Mouse (Mus musculus) liver, postnatal 0 days (tissue): Measurements from ENCODE around the gene Kif5c. TPM values are rescaled to one million over a fixed set of nuclear protein-coding genes. Genes with fewer than 3 reads are reported as not detected.
A peak's percentile ranks its signal among the peaks of the same experiment; 100 is the strongest.

Experiments used
- ATAC-seq: fragments of 200-750 bp; cut with Nextera tagmentation; 2 replicates; pipeline ENCODE4 v1.8.0; 2017; ENCODE audit warnings: mild to moderate bottlenecking, moderate library complexity
- DNase-seq: peaks from one replicate; pipeline ENCODE4 v3.0.0-alpha.2; 2016
- H3K27ac ChIP-seq: fragments of 300-500 bp; sonication (generic); 2 replicates; pipeline ENCODE4 v1.5.1; 2014; ENCODE audit warnings: antibody characterized with exemption, moderate library complexity, mild to moderate bottlenecking, low read depth
- H3K27me3 ChIP-seq: fragments of 300-500 bp; sonication (generic); 2 replicates; pipeline ENCODE4 v1.6.1; 2014; ENCODE audit warnings: low read length, control low read depth, mixed read lengths; ENCODE audit not compliant: insufficient read depth
- H3K36me3 ChIP-seq: fragments of 300-500 bp; sonication (generic); replicated peaks from 2 replicates; pipeline ENCODE4 v1.6.1; 2014; ENCODE audit warnings: mild to moderate bottlenecking, control low read depth, low read length, moderate library complexity, mixed read lengths; ENCODE audit not compliant: insufficient read depth
- H3K4me1 ChIP-seq: fragments of 300-500 bp; sonication (generic); 2 replicates; pipeline ENCODE4 v1.6.1; 2014; ENCODE audit warnings: antibody characterized with exemption, mild to moderate bottlenecking, control low read depth; ENCODE audit not compliant: insufficient read depth
- H3K4me2 ChIP-seq: fragments of 300-500 bp; sonication (generic); 2 replicates; pipeline ENCODE4 v1.6.1; 2014; ENCODE audit warnings: low read depth, mild to moderate bottlenecking, low read length, moderate library complexity, mixed read lengths
- H3K4me3 ChIP-seq: fragments of 300-500 bp; sonication (generic); 2 replicates; pipeline ENCODE4 v1.5.1; 2014; ENCODE audit warnings: low read depth, low read length
- H3K9ac ChIP-seq: fragments of 300-500 bp; sonication (generic); replicated peaks from 2 replicates; pipeline ENCODE4 v1.6.1; 2014; ENCODE audit warnings: mild to moderate bottlenecking, moderate library complexity
- H3K9me3 ChIP-seq: fragments of 300-500 bp; sonication (generic); 2 replicates; pipeline ENCODE4 v1.6.1; 2016; ENCODE audit warnings: mild to moderate bottlenecking, control low read depth, low read length, mixed read lengths
- CTCF ChIP-seq: sonication (generic); IDR thresholded peaks from 2 replicates; pipeline ENCODE4 v1.5.1; 2016; ENCODE audit warnings: antibody characterized with exemption, low read depth
- EP300 ChIP-seq: IDR thresholded peaks from 2 replicates; pipeline ENCODE4 v1.6.1; 2016; ENCODE audit warnings: antibody characterized with exemption, low read depth, mild to moderate bottlenecking
- WGBS: fragments of 180-500 bp; shearing (Covaris S2); extraction: QIAGEN DNeasy Blood & Tissue Kit; methylation state at CpG from one replicate; pipeline ENCODE4 v1.1.7; 2014; ENCODE audit not compliant: insufficient replicate concordance; 5-methylcytosine and 5-hydroxymethylcytosine counted together
- polyA plus RNA-seq: library from polyadenylated mRNA; unstranded; fragments of >200 nt; fragmentation: Nextera tagmentation; extraction: Ambion mirVana; gene quantifications from 2 replicates; pipeline ENCODE4 v1.2.1, GENCODE M21; 2015

The Kif5c gene
- polyA plus RNA-seq, 1 experiment from 2014 or later = 0.13 TPM

DNA sequence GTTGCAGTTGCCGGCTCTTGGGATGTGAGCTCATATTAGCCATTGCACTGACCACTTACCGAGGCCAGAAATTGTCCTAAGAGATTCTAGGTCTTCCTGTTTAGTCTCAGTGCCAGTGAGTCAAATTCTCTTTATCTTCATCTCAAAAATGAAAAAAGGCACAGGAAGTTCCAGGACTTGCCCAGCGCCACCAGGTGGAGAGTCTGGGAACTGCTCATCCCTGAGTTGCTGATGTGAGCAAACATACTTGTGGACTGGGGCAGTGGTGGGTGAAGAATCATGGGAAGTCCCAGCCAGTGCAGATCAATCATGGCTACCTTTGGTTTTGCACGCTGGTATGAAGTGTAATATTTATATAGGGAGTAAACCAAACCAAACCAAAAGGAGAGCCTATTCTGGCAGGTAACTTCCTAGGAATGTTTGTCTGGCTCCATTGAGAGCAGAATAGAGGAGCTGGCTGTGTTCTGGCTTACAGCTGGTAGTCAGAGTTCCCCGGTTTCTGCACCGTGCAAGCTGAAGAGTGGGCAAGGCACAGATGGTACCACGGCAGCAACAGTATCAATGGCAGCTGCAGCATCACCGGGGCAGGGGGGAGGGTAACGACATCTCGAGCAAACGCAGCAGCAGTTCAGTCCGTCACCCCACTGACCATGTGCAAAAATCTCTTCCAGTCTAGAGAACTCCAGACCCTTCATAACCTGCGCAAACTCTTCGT is 129.7 kb downstream of the Kif5c start:
- ATAC-seq (no peak), DNase-seq (peak; percentile 51)
- no peaks in the 10 kb centered on the region for H3K9me3 ChIP-seq
- H3K4me2 ChIP-seq = no peak overlapping the region
- no peak overlapping the region for H3K4me3 ChIP-seq
- no peaks in the 10 kb centered on the region for H3K36me3 ChIP-seq
- no peaks in the 10 kb centered on the region for H3K27me3 ChIP-seq
- H3K9ac ChIP-seq = no peak overlapping the region
- no peaks in the 10 kb centered on the region for H3K4me1 ChIP-seq
- TF ChIP-seq EP300 (no peak), CTCF (peak; percentile 63)
- 76% methylated on average over 14 of the region's 14 CpGs for WGBS
- no peak overlapping the region for H3K27ac ChIP-seq

DNA sequence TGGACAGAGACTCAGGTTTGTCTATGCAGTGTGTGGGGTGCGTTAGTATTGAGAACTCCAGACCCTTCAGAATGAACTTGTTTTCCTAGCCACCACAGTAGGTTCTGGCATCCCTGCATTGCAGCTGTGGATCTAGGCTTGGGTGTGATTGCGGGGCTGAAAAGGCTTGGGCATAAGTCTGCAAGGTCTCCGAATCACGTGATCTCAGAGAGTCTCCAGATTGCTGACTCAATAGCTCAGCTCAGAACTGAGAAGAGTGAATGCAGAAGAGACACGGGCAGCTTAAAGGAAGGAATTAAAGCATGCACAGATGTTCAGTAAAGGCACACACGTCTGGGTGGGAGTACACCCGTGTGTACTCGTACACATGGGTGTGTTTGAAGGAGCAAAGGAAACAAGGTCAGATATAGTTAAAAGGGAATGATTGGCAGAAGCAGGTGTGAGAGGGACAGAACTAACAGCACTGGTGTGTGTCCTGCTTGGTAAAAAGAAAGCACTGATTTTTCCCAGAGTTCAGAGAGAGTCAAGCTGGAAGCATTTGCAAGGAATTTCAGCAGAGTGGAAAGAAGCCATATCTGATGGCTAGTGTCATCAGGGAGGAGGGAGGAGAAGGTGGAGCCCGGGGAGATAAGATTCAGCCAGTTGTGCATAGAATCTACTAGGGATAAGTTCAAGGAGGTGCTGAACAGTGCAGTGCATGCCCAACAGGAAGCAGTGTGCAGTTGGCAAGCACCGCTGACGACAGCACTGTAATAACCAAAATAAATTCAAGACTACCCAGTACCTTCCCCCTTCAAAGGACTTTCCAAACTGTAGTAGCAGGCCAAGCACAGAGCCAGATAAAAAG is 130.9 kb downstream of the Kif5c start:
- H3K27ac ChIP-seq = no peak overlapping the region
- TF ChIP-seq EP300 (no peak), CTCF (no peak)
- H3K4me3 ChIP-seq = no peak overlapping the region
- 61% methylated on average over 11 of the region's 11 CpGs for WGBS
- H3K4me1 ChIP-seq = no peaks in the 10 kb centered on the region
- H3K36me3 ChIP-seq = no peaks in the 10 kb centered on the region
- H3K4me2 ChIP-seq = no peak overlapping the region
- ATAC-seq = no peak
- no peaks in the 10 kb centered on the region for H3K9me3 ChIP-seq
- no peak overlapping the region for H3K9ac ChIP-seq
- no peak for DNase-seq
- no peaks in the 10 kb centered on the region for H3K27me3 ChIP-seq

DNA sequence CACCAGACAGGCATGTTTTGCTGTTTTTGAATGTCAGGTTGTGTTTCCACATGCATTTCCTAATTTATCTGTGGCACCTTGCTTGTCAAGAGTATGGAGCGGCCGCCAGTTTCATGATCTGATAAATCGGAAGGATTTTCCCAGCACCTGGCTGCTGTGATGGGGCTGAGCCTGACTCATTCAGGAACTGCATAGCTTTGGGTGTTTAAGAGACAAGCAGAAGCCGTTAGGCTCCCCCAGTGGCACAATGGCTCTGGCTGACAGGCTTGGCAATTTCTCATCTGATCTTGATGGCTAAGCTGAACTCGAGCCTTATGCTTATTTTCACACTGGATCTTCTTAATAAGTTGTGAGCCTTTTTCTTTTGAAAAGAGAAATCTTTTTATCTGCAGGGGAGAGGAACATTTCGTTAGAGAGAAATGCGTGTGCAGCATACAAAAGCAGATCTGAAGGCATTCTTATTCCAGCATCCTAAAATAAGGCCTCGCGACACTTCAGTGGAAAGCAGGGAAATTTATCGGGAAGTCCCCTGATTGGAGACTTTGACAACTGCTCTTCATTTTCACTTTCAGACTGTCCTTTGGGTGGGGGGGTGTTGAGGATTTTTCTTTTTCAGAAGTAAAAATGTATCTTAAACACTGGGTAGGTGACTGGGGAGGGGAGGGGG is 132.6 kb downstream of the Kif5c start:
- H3K4me2 ChIP-seq = no peak overlapping the region
- ATAC-seq = no peak
- H3K9me3 ChIP-seq = no peaks in the 10 kb centered on the region
- no peak for TF ChIP-seq CTCF
- TF ChIP-seq EP300 = no peak
- H3K27ac ChIP-seq = no peak overlapping the region
- no peaks in the 10 kb centered on the region for H3K27me3 ChIP-seq
- H3K9ac ChIP-seq = no peak overlapping the region
- no peak overlapping the region for H3K4me3 ChIP-seq
- H3K36me3 ChIP-seq = no peaks in the 10 kb centered on the region
- no peaks in the 10 kb centered on the region for H3K4me1 ChIP-seq
- DNase-seq = no peak
- WGBS = 77% methylated on average over 10 of the region's 10 CpGs

DNA sequence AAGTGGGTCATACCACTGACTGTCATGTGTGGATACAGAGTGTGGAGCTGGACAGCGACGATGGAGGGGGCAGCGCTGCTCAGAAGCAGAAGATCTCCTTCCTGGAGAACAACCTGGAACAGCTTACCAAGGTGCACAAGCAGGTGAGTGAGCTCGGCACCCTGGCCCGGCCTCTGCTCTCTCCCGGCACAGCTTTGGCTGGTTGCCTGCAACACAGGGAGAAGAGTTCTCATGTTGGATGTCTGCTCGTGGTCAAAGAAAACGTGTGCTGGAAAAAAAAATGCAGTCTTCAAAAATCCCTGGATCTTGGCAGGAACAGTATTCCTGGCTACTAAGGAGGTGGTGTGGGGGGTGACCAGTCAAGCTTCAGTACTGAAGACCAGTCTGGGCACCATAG is 133.1 kb downstream of the Kif5c start:
- H3K4me1 ChIP-seq = no peaks in the 10 kb centered on the region
- no peak overlapping the region for H3K27ac ChIP-seq
- H3K4me2 ChIP-seq = no peak overlapping the region
- no peaks in the 10 kb centered on the region for H3K36me3 ChIP-seq
- no peaks in the 10 kb centered on the region for H3K9me3 ChIP-seq
- TF ChIP-seq CTCF (no peak), EP300 (no peak)
- no peak overlapping the region for H3K4me3 ChIP-seq
- H3K9ac ChIP-seq = no peak overlapping the region
- 82% methylated on average over 8 of the region's 8 CpGs for WGBS
- no peak for DNase-seq
- H3K27me3 ChIP-seq = no peaks in the 10 kb centered on the region
- no peak for ATAC-seq

DNA sequence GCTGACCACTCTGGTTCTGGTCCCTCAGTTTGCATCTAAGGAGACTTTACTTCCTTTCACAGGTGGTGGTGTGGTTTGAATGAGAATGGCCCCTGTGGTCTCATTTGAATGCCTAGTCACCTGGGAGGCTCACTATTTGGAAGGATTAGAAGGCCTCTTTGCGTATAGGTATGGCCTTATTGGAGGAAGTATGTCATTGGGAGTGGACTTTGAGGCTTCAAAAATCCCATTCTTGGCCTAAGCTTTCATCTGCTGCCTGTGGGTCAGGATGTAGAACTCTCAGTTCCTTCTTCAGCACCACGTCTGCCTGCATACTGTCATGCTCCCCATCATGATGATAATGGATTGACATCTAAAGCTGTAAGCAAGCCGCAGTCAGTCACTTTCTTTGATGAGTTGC is 134.0 kb downstream of the Kif5c start:
- no peak for ATAC-seq
- Histone ChIP-seq H3K4me1 (no peaks in the 10 kb centered on the region), H3K36me3 (no peaks in the 10 kb centered on the region), H3K4me2 (no peak overlapping the region), H3K9me3 (no peaks in the 10 kb centered on the region), H3K27ac (no peak overlapping the region), H3K4me3 (no peak overlapping the region), H3K9ac (no peak overlapping the region), H3K27me3 (no peaks in the 10 kb centered on the region)
- TF ChIP-seq CTCF (no peak), EP300 (no peak)
- no peak for DNase-seq
- 76% methylated on average over 3 of the region's 3 CpGs for WGBS

DNA sequence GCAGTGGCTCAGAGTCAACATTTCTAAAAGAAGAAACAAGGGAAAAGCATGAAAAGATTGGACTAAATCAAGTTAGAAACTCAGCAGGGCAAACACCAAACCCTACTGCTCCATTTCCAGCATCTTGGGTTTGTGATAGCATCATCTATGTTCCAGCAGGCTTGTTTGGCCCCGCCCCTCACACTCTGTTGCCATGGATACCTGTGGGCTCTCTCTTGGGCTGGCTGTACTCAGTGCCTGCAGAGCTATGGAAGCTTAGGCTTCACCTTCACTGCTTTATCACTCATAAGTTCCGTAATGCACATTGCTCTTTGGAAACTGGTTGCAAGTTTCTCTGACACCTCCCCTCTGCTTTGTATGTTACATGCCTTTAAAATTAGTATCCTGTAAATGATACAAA is 136.0 kb downstream of the Kif5c start:
- WGBS = 38% methylated on average over 2 of the region's 2 CpGs
- ATAC-seq = no peak

More for the DNA sequence above, 136.0 kb downstream of the Kif5c start:
- Histone ChIP-seq H3K4me1 (no peaks in the 10 kb centered on the region), H3K4me2 (no peak overlapping the region), H3K4me3 (no peak overlapping the region), H3K27me3 (no peaks in the 10 kb centered on the region), H3K27ac (no peak overlapping the region), H3K9me3 (no peaks in the 10 kb centered on the region), H3K36me3 (no peaks in the 10 kb centered on the region), H3K9ac (no peak overlapping the region)
- TF ChIP-seq EP300 (no peak), CTCF (no peak)
- DNase-seq = no peak
